Mouse (Mus musculus): ENCODE data around the gene Gm5089. TPM values are rescaled to one million over a fixed set of nuclear protein-coding genes. Genes with fewer than 3 reads are reported as not detected.

Gm5089 gene
- polyA plus RNA-seq, 1 experiment from 2014 or later: not detected

DNA sequence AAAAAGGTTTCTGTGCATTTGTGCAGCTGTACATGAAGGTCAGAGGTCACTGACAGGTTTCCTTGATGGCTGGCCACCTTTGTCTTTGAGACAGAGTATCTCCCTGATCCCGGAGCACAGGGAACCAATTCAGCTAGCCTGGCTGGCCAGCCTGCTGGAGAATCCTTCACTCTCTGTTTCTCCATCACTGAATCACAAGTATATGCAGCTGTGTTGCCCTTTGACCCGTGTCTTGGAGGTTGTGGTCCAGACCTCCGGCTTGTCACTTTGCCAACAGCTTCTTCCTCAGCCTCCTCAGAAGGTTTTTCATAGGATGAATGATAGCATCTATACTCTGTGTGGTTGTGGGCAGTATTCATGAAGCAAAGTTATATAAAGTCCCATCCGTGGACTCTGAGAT lies 52.2 kb downstream of the Gm5089 start:
- H3K27me3 ChIP-seq (replicated peaks; ENCODE audit: insufficient read depth, low read length): no peaks in the 10 kb centered on the region
- 58% methylated on average over 4 of the region's 4 CpGs for WGBS
- no peak for ATAC-seq
- DNase-seq (ENCODE audit: low spot score): no peak
- H3K4me2 ChIP-seq (replicated peaks; ENCODE audit: low read depth, low read length): no peak overlapping the region
- no peak overlapping the region for H3K4me3 ChIP-seq (ENCODE audit: low read depth, low read length)
- TF ChIP-seq CTCF (IDR thresholded peaks at IDR 0.05) (no peak), EP300 (IDR thresholded peaks at IDR 0.05) (no peak)
- H3K4me1 ChIP-seq (ENCODE audit: insufficient read depth, low read depth, low read length): no peaks in the 10 kb centered on the region
- no peak overlapping the region for H3K9ac ChIP-seq (replicated peaks; ENCODE audit: low read depth)
- H3K27ac ChIP-seq (ENCODE audit: low read length): no peak overlapping the region
- no peaks in the 10 kb centered on the region for H3K9me3 ChIP-seq (ENCODE audit: low read length)
- no peaks in the 10 kb centered on the region for H3K36me3 ChIP-seq (ENCODE audit: insufficient read depth, low read length)

DNA sequence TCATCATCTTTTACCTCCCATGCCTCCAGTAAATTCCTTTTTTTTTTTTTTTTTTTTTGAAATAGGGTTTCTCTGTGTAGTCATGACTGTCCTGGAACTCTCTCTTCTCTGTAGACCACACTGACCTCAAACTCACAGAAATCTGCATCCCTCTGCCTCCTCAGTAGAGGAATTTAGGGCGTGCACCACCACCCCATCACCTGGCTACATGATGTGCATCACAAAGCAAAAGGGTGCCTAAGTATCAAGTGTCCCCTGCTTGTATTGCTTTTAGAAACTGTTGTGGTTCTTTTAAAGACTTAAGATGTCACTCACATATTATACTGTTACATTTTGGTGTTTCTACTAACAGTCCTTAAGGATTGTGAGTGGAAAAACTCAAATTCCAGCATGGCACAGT lies 57.8 kb downstream of the Gm5089 start:
- Histone ChIP-seq H3K4me2 (replicated peaks; ENCODE audit: low read depth, low read length) (no peak overlapping the region), H3K36me3 (ENCODE audit: insufficient read depth, low read length) (no peaks in the 10 kb centered on the region), H3K4me3 (ENCODE audit: low read depth, low read length) (no peak overlapping the region), H3K9me3 (ENCODE audit: low read length) (no peaks in the 10 kb centered on the region), H3K4me1 (ENCODE audit: insufficient read depth, low read depth, low read length) (no peaks in the 10 kb centered on the region), H3K27ac (ENCODE audit: low read length) (no peak overlapping the region), H3K9ac (replicated peaks; ENCODE audit: low read depth) (no peak overlapping the region), H3K27me3 (replicated peaks; ENCODE audit: insufficient read depth, low read length) (no peaks in the 10 kb centered on the region)
- DNase-seq (ENCODE audit: low spot score) (no peak), ATAC-seq (no peak)
- no peak for TF ChIP-seq CTCF (IDR thresholded peaks at IDR 0.05)
- no peak for TF ChIP-seq EP300 (IDR thresholded peaks at IDR 0.05)
- 69% methylated on average over 1 of the region's 1 CpGs for WGBS

DNA sequence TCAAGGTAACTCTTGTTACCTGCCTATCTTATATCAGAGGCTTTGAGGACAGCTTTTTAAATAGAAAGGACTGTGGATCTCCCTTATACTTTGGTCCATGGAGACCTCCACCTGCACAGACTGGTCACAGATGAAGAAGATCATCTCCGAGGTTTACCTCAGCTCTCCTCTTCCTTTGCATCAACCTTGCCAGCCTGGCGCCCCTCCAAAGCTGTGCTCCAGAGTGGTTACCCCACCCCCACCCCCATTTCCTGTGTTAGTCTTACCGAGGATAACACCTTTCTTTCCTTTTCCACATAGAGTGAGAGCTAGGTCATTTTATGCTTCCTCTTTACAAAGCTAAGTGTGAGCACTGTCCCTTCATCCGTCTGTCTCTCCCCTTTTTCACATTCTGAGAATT lies 60.0 kb downstream of the Gm5089 start:
- Histone ChIP-seq H3K4me1 (ENCODE audit: insufficient read depth, low read depth, low read length) (no peaks in the 10 kb centered on the region), H3K9ac (replicated peaks; ENCODE audit: low read depth) (no peak overlapping the region), H3K36me3 (ENCODE audit: insufficient read depth, low read length) (no peaks in the 10 kb centered on the region), H3K27me3 (replicated peaks; ENCODE audit: insufficient read depth, low read length) (no peaks in the 10 kb centered on the region), H3K27ac (ENCODE audit: low read length) (no peak overlapping the region), H3K4me3 (ENCODE audit: low read depth, low read length) (no peak overlapping the region), H3K4me2 (replicated peaks; ENCODE audit: low read depth, low read length) (no peak overlapping the region), H3K9me3 (ENCODE audit: low read length) (no peaks in the 10 kb centered on the region)
- no peak for ATAC-seq
- TF ChIP-seq CTCF (IDR thresholded peaks at IDR 0.05) (no peak), EP300 (IDR thresholded peaks at IDR 0.05) (no peak)
- no peak for DNase-seq (ENCODE audit: low spot score)
- 19% methylated on average over 4 of the region's 4 CpGs for WGBS

DNA sequence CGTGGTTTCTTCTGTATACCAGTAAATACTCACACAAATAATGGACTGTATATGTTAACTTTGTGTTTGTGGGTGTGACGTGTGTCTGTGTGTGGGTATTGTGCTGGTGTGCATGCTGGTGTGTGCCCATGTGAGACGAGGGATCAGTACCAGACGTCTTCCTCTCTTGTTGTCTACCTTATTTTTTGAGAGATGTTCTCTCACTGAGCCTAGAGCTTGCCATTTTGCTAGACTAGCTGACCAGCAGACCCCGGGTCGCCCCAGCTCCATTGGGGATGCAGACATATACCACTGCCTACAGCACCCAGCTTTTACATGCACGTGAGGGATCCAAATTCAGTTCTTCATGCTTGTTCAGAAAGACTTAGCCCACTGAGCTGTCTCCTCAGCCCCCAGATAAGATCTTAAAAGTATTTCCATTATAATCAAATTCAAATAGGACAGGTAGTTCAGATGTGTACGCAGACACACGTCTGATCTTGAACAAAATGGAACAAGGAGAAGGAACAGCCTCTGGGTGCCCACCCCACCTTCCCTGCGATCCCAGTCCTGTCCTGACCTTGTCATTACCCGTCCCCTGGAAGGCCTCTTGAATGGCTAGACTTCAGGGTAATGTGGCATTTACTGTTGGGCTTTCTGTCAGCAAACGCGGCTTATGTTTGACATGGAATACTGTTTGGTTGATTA lies 61.1 kb downstream of the Gm5089 start:
- no peak overlapping the region for H3K4me3 ChIP-seq (ENCODE audit: low read depth, low read length)
- no peak overlapping the region for H3K9ac ChIP-seq (replicated peaks; ENCODE audit: low read depth)
- no peak for DNase-seq (ENCODE audit: low spot score)
- WGBS: 77% methylated on average over 13 of the region's 13 CpGs
- no peak for TF ChIP-seq EP300 (IDR thresholded peaks at IDR 0.05)
- no peaks in the 10 kb centered on the region for H3K9me3 ChIP-seq (ENCODE audit: low read length)
- ATAC-seq: no peak
- no peaks in the 10 kb centered on the region for H3K36me3 ChIP-seq (ENCODE audit: insufficient read depth, low read length)
- H3K27me3 ChIP-seq (replicated peaks; ENCODE audit: insufficient read depth, low read length): no peaks in the 10 kb centered on the region
- H3K27ac ChIP-seq (ENCODE audit: low read length): no peak overlapping the region
- H3K4me1 ChIP-seq (ENCODE audit: insufficient read depth, low read depth, low read length): no peaks in the 10 kb centered on the region
- H3K4me2 ChIP-seq (replicated peaks; ENCODE audit: low read depth, low read length): no peak overlapping the region

DNA sequence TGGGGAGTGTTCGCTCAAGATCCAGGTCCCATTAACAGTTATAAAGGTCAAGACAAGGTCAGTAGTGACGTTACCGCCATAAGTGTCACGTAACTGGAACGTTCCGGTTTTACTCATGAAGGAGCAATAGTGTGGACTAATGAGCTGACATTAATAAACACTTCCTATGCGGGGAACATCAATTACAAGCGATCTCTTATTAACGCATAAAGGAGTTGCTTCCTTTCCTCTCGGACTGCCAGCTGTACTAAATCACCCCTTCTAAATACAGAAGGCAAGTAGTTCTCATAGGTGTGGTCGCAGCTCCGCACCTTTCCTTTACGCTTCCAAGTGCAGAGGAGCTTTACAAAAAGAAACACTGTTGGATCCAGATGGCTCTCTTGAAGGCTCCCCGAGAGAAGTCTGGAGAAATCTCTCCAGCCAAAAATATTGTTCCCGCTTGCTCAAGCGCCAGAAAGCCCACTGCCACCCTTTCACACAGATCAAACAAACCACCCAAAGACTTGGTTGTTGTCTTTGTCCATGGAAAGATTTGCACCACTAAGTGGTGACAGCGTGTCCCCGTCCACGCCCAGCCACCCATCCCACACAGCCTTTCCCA lies 62.4 kb downstream of the Gm5089 start:
- Histone ChIP-seq H3K4me1 (ENCODE audit: insufficient read depth, low read depth, low read length) (no peaks in the 10 kb centered on the region), H3K27me3 (replicated peaks; ENCODE audit: insufficient read depth, low read length) (no peaks in the 10 kb centered on the region), H3K4me2 (replicated peaks; ENCODE audit: low read depth, low read length) (no peak overlapping the region), H3K9me3 (ENCODE audit: low read length) (no peaks in the 10 kb centered on the region), H3K9ac (replicated peaks; ENCODE audit: low read depth) (no peak overlapping the region), H3K36me3 (ENCODE audit: insufficient read depth, low read length) (no peaks in the 10 kb centered on the region), H3K4me3 (ENCODE audit: low read depth, low read length) (no peak overlapping the region), H3K27ac (ENCODE audit: low read length) (no peak overlapping the region)
- WGBS: 54% methylated on average over 19 of the region's 19 CpGs
- TF ChIP-seq CTCF (IDR thresholded peaks at IDR 0.05) (no peak), EP300 (IDR thresholded peaks at IDR 0.05) (no peak)
- no peak for DNase-seq (ENCODE audit: low spot score)
- no peak for ATAC-seq

DNA sequence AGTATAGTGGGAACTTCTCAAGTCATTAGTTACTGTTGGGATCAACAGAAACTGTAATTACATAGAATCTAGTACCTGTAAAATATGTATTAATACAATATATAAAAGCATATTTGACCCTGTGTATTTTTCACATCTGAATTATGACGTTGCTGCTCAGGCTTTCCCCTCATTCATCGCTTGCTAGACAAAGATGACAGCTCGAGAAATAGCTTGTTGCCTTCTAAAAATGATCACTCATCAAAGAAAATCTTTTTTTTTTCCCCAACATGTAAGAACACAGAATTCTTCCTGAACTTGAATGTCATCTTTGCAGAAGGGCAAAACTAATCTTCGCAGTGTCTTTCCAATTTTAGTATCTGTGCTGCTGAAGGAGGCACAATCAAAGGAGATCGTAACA lies 63.1 kb downstream of the Gm5089 start:
- no peak overlapping the region for H3K9ac ChIP-seq (replicated peaks; ENCODE audit: low read depth)
- no peaks in the 10 kb centered on the region for H3K27me3 ChIP-seq (replicated peaks; ENCODE audit: insufficient read depth, low read length)
- H3K9me3 ChIP-seq (ENCODE audit: low read length): no peaks in the 10 kb centered on the region
- ATAC-seq: no peak
- no peak overlapping the region for H3K4me2 ChIP-seq (replicated peaks; ENCODE audit: low read depth, low read length)
- no peaks in the 10 kb centered on the region for H3K36me3 ChIP-seq (ENCODE audit: insufficient read depth, low read length)
- TF ChIP-seq EP300 (IDR thresholded peaks at IDR 0.05): no peak
- TF ChIP-seq CTCF (IDR thresholded peaks at IDR 0.05): no peak
- no peak overlapping the region for H3K27ac ChIP-seq (ENCODE audit: low read length)
- H3K4me3 ChIP-seq (ENCODE audit: low read depth, low read length): no peak overlapping the region
- H3K4me1 ChIP-seq (ENCODE audit: insufficient read depth, low read depth, low read length): no peaks in the 10 kb centered on the region
- no peak for DNase-seq (ENCODE audit: low spot score)
- 65% methylated on average over 5 of the region's 5 CpGs for WGBS

All from lung, postnatal 0 days (tissue).